ENCODE assay signal across 9 mouse cellular contexts in genomic region chr16:35592274-35593065, GRCm38 (mm10). TPM values are rescaled to one million over a fixed set of nuclear protein-coding genes. Genes with fewer than 3 reads are reported as not detected.
DNase-seq lines count a peak whose midpoint lies in the region; TF ChIP-seq lines count a peak whose summit lies in the region.
"Had no signal": no experiment of that assay in that cellular context is flagged by ENCODE, and none has a peak within 500 bp of the region (broad histone marks: within the 10 kb centered on the region; RNA-seq: fewer than 3 reads in every experiment).

No protein-coding gene starts in this region.

- intact Hi-C loops in heart, postnatal 10 days (cut with DNase I) = no loop called here

- peak; percentile 15 to 57 for DNase-seq in kidney, postnatal 36 days
- DNase-seq in kidney, adult 2 months = no peak
- peak; percentile 15 for DNase-seq in embryonic facial prominence, embryonic 10.5 days (ENCODE audit: low spot score)
- peak; percentile 61 to 63 for DNase-seq in heart, postnatal 10 days
- DNase-seq in lung, postnatal 14 days = peak; percentile 65
- DNase-seq in urinary bladder, postnatal 10 days (ENCODE audit: low spot score) = no peak
- DNase-seq in natural killer cell, adult 2 months (ENCODE audit: low spot score in 2 of 2) = no peak
- DNase-seq in embryo, embryonic 10 days (ENCODE audit: low spot score) = no peak

- no peak overlapping the region for H3K4me3 ChIP-seq in kidney, adult 2 months (ENCODE audit: insufficient read depth, low read depth, low read length)
- H3K4me3 ChIP-seq in embryonic facial prominence, embryonic 10.5 days = no peak overlapping the region
- H3K4me3 ChIP-seq: megakaryocyte, embryonic 14.5 days had no signal

- H3K4me1 ChIP-seq in kidney, adult 2 months (ENCODE audit: control insufficient read depth, insufficient read depth, low read length) = no peaks in the 10 kb centered on the region
- peaks cover 60% of the 10 kb centered on the region for H3K4me1 ChIP-seq in embryonic facial prominence, embryonic 10.5 days
- H3K4me1 ChIP-seq: megakaryocyte, embryonic 14.5 days had no signal

- 34% methylated on average over 5 of the region's 5 CpGs for WGBS in kidney, adult 2 months
- 30% methylated on average over 5 of the region's 5 CpGs for WGBS in embryonic facial prominence, embryonic 10.5 days

- TF ChIP-seq CTCF in kidney, adult 2 months (conservative IDR thresholded peaks at IDR 0.05; ENCODE audit: insufficient read depth, insufficient read length, low read depth, low read length) = no peak

- no peaks in the 10 kb centered on the region for H3K27me3 ChIP-seq in kidney, adult 2 months (replicated peaks; ENCODE audit: control insufficient read depth, insufficient read depth, low read length)
- H3K27me3 ChIP-seq in embryonic facial prominence, embryonic 10.5 days (replicated peaks; ENCODE audit: low read depth, poor library complexity, severe bottlenecking) = peaks cover 43% of the 10 kb centered on the region

- peaks cover 5% of the 10 kb centered on the region; the same call in 1 of the 2 replicates for H3K9me3 ChIP-seq in embryonic facial prominence, embryonic 10.5 days

- no peaks in the 10 kb centered on the region for H3K36me3 ChIP-seq in kidney, adult 2 months (ENCODE audit: control insufficient read depth, insufficient read depth, low read length)
- peaks cover 6% of the 10 kb centered on the region for H3K36me3 ChIP-seq in embryonic facial prominence, embryonic 10.5 days (replicated peaks)

- no peak for TF ChIP-seq POLR2A in kidney, adult 2 months (IDR thresholded peaks at IDR 0.05; ENCODE audit: low read depth, low read length)

- no peak overlapping the region for H3K27ac ChIP-seq in kidney, adult 2 months (ENCODE audit: insufficient read depth, low read depth, low read length)
- peak overlapping the region; percentile 1; the same call in 1 of the 2 replicates for H3K27ac ChIP-seq in embryonic facial prominence, embryonic 10.5 days (replicated peaks)

RNA-seq across cellular contexts. Expression of gene Sema5b, which starts 51.5 kb away (rescaled TPM):
- 1.4 and 1.9 TPM in 2 replicates for polyA plus RNA-seq in kidney, adult 2 months (2012; rRNA removed)
- polyA plus RNA-seq in embryonic facial prominence, embryonic 10.5 days (2016; fragmentation: Nextera tagmentation; extraction: Ambion mirVana) = 9.5 and 16.5 TPM in 2 replicates
- total RNA-seq in heart, postnatal 10 days (2021) = 1 to 10 TPM; 1.3 to 1.5 TPM

Comparison
In these comparisons a context has a peak if more than half of its experiments do, and no peak if none do; other contexts are left out.
1. DNase-seq: peak in kidney, postnatal 36 days (2 of 2), embryonic facial prominence, embryonic 10.5 days (single experiment), heart, postnatal 10 days (2 of 2) and lung, postnatal 14 days (single experiment); none in kidney, adult 2 months (single experiment), urinary bladder, postnatal 10 days (single experiment), natural killer cell, adult 2 months (0 of 2) and embryo, embryonic 10 days (single experiment).